Mouse (Mus musculus): ENCODE measurements around the gene Tmem74b.

DNA sequence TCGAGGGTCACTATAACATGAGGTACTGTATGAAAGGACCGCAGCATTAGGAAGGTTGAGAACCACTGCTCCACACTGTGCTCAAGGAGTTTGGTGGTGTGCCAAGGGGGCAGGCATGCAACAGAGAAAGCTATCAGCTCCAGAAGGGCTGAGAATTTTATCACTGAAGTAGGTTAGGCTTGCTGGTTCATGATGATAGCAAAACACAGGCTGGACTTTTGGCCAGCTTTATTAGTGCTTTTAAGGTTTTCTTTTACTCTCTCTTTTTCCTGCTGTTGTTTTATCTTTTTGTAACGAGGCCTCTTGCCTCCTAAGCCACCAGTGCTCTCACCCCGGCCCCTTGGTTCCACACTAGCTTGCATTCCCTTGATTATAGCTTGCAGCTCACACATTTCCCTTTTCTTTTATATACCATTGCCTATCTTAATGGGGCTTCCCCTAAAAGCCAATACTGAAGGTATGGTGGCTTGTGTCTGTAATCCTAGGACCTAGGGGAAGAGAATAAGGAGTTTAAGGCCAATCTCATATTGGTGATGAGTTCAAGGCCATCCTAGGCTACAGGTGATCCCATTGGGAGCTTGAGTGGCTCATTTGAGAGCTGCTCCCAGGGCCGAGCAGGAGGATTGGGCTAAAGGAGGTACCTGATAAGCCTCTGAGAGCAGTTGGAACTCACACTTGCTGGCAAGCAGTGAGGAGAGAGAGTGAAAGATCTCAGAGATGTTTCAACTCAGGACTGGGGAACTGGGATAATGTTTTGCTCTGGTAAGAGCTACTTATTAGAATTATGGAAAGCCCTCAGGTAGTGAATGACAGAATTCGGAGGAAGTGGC lies 41.3 kb downstream of the Tmem74b start:
- TF ChIP-seq CTCF (IDR thresholded peaks at IDR 0.05; ENCODE audit: borderline replicate concordance, insufficient read depth, low read depth, low read length) (no peak), POLR2A (IDR thresholded peaks at IDR 0.05; ENCODE audit: borderline replicate concordance, insufficient read depth, low read length) (no peak)
